In genomic region chr2:49694727-49695126, GRCm38 (mm10) we compare ENCODE assay signal across 26 mouse cellular contexts.
DNase-seq lines count a peak whose midpoint lies in the region; ATAC-seq and TF ChIP-seq lines count a peak whose summit lies in the region.
"Had no signal": no experiment of that assay in that cellular context is flagged by ENCODE, and none has a peak within 500 bp of the region (broad histone marks: within the 10 kb centered on the region; RNA-seq: fewer than 3 reads in every experiment).

No protein-coding gene starts in this region.

- peaks cover 12% of the 10 kb centered on the region for H3K4me1 ChIP-seq in forebrain, embryonic 14.5 days (ENCODE audit: control insufficient read depth, insufficient read depth, low read length)
- peaks cover 44% of the 10 kb centered on the region for H3K4me1 ChIP-seq in forebrain, embryonic 15.5 days
- H3K4me1 ChIP-seq in hindbrain, embryonic 12.5 days = peaks cover 33% of the 10 kb centered on the region
- H3K4me1 ChIP-seq in midbrain, embryonic 14.5 days (ENCODE audit: control insufficient read depth, insufficient read depth, low read length) = peaks cover 41% of the 10 kb centered on the region
- H3K4me1 ChIP-seq: liver, embryonic 15.5 days; lung, embryonic 15.5 days had no signal

- no peak overlapping the region for H3K4me3 ChIP-seq in forebrain, embryonic 14.5 days (ENCODE audit: low read depth, low read length)
- no peak overlapping the region for H3K4me3 ChIP-seq in forebrain, embryonic 15.5 days
- no peak overlapping the region for H3K4me3 ChIP-seq in left cerebral cortex, adult 2 months
- H3K4me3 ChIP-seq in hindbrain, embryonic 12.5 days = no peak overlapping the region
- no peak overlapping the region for H3K4me3 ChIP-seq in midbrain, embryonic 14.5 days (replicated peaks; ENCODE audit: low read depth, low read length)
- H3K4me3 ChIP-seq: erythroblast, embryonic 14.5 days; forebrain, embryonic 13.5 days; heart, embryonic 10.5 days; heart, embryonic 15.5 days; limb, embryonic 12.5 days; liver, embryonic 15.5 days; lung, embryonic 15.5 days had no signal

- H3K9me3 ChIP-seq in forebrain, embryonic 14.5 days (replicated peaks; ENCODE audit: control insufficient read depth, low read length) = no peaks in the 10 kb centered on the region
- no peaks in the 10 kb centered on the region for H3K9me3 ChIP-seq in forebrain, embryonic 15.5 days
- H3K9me3 ChIP-seq in hindbrain, embryonic 12.5 days (replicated peaks) = no peaks in the 10 kb centered on the region
- H3K9me3 ChIP-seq in midbrain, embryonic 14.5 days (ENCODE audit: control insufficient read depth, low read length) = no peaks in the 10 kb centered on the region
- H3K9me3 ChIP-seq: forebrain, embryonic 13.5 days; heart, embryonic 10.5 days; heart, embryonic 15.5 days; limb, embryonic 12.5 days; liver, embryonic 15.5 days; lung, embryonic 15.5 days had no signal

- H3K27me3 ChIP-seq in forebrain, embryonic 14.5 days (replicated peaks; ENCODE audit: control insufficient read depth, insufficient read depth, low read length) = no peaks in the 10 kb centered on the region
- H3K27me3 ChIP-seq in forebrain, embryonic 15.5 days = no peaks in the 10 kb centered on the region
- no peaks in the 10 kb centered on the region for H3K27me3 ChIP-seq in hindbrain, embryonic 12.5 days
- no peaks in the 10 kb centered on the region for H3K27me3 ChIP-seq in midbrain, embryonic 14.5 days (ENCODE audit: control insufficient read depth, insufficient read depth, low read length)
- H3K27me3 ChIP-seq: forebrain, embryonic 13.5 days; heart, embryonic 15.5 days; limb, embryonic 12.5 days; liver, embryonic 15.5 days; lung, embryonic 15.5 days; Patski had no signal

- ATAC-seq in forebrain, embryonic 14.5 days = no peak
- no peak for ATAC-seq in forebrain, embryonic 15.5 days (replicated peaks)
- no peak; the same call in 1 of the 2 replicates for ATAC-seq in hindbrain, embryonic 12.5 days (ENCODE audit: low FRiP score)
- ATAC-seq in midbrain, embryonic 14.5 days (ENCODE audit: low FRiP score, low TSS enrichment) = no peak
- ATAC-seq: forebrain, embryonic 13.5 days; intestine, postnatal 0 days; Patski had no signal

- 72% methylated on average over 10 of the region's 10 CpGs for WGBS in forebrain, embryonic 14.5 days
- WGBS in forebrain, embryonic 15.5 days = 72% methylated on average over 10 of the region's 10 CpGs
- 53% methylated on average over 10 of the region's 10 CpGs for WGBS in hindbrain, embryonic 12.5 days
- WGBS in midbrain, embryonic 14.5 days = 46% methylated on average over 10 of the region's 10 CpGs

- no peak for DNase-seq in forebrain, embryonic 14.5 days (ENCODE audit: low spot score)
- no peak for DNase-seq in left cerebral cortex, adult 2 months (ENCODE audit: extremely low spot score in 1 of 2, low spot score in 2 of 2)
- DNase-seq in left cerebral cortex, postnatal 14 days (ENCODE audit: low spot score in 2 of 2) = no peak
- no peak for DNase-seq in midbrain, embryonic 14.5 days
- no peak for DNase-seq in kidney, adult 9 months
- DNase-seq in testis, postnatal 14 days (ENCODE audit: low spot score) = no peak
- DNase-seq: adrenal gland, postnatal 36 days; cerebellum, adult 18-20 months; cerebellum, postnatal 10 days; gastrocnemius, postnatal 14 days; heart, postnatal 36 days; kidney, postnatal 14 days; layer of hippocampus, adult 9-11 months; right cerebral cortex, postnatal 4 days; thymus, postnatal 4 days had no signal

- no peak for TF ChIP-seq CTCF in left cerebral cortex, adult 2 months (IDR thresholded peaks at IDR 0.05)

- H3K9ac ChIP-seq in forebrain, embryonic 14.5 days (ENCODE audit: low read length) = no peak overlapping the region
- no peak overlapping the region for H3K9ac ChIP-seq in forebrain, embryonic 15.5 days (replicated peaks)
- no peak overlapping the region for H3K9ac ChIP-seq in hindbrain, embryonic 12.5 days
- no peak overlapping the region for H3K9ac ChIP-seq in midbrain, embryonic 14.5 days (replicated peaks; ENCODE audit: low read length)
- H3K9ac ChIP-seq: forebrain, embryonic 13.5 days; heart, embryonic 15.5 days; limb, embryonic 12.5 days; liver, embryonic 15.5 days; lung, embryonic 15.5 days had no signal

- H3K4me2 ChIP-seq in forebrain, embryonic 14.5 days (ENCODE audit: low read length) = no peak overlapping the region
- no peak overlapping the region for H3K4me2 ChIP-seq in forebrain, embryonic 15.5 days (replicated peaks)
- H3K4me2 ChIP-seq in hindbrain, embryonic 12.5 days (replicated peaks) = no peak overlapping the region
- no peak overlapping the region for H3K4me2 ChIP-seq in midbrain, embryonic 14.5 days (ENCODE audit: low read length)
- H3K4me2 ChIP-seq: forebrain, embryonic 13.5 days; heart, embryonic 15.5 days; limb, embryonic 12.5 days; liver, embryonic 15.5 days; lung, embryonic 15.5 days had no signal

- peaks cover 54% of the 10 kb centered on the region for H3K36me3 ChIP-seq in forebrain, embryonic 14.5 days (ENCODE audit: control insufficient read depth, insufficient read depth, low read length)
- H3K36me3 ChIP-seq in forebrain, embryonic 15.5 days = peaks cover 21% of the 10 kb centered on the region
- H3K36me3 ChIP-seq in hindbrain, embryonic 12.5 days = peaks cover 32% of the 10 kb centered on the region
- peaks cover 38% of the 10 kb centered on the region for H3K36me3 ChIP-seq in midbrain, embryonic 14.5 days (ENCODE audit: control insufficient read depth, insufficient read depth, low read length)
- H3K36me3 ChIP-seq: heart, embryonic 10.5 days; heart, embryonic 15.5 days; liver, embryonic 15.5 days; lung, embryonic 15.5 days had no signal

- H3K27ac ChIP-seq in forebrain, embryonic 14.5 days (ENCODE audit: low read depth, low read length) = peak overlapping the region; percentile 14
- no peak overlapping the region for H3K27ac ChIP-seq in forebrain, embryonic 15.5 days (replicated peaks)
- H3K27ac ChIP-seq in left cerebral cortex, adult 2 months = peak overlapping the region; percentile 22
- H3K27ac ChIP-seq in hindbrain, embryonic 12.5 days = peak overlapping the region; percentile 55
- peak overlapping the region; percentile 16; the same call in 1 of the 2 replicates for H3K27ac ChIP-seq in midbrain, embryonic 14.5 days (replicated peaks; ENCODE audit: low read depth, low read length)
- H3K27ac ChIP-seq: heart, embryonic 10.5 days; heart, embryonic 15.5 days; limb, embryonic 12.5 days; liver, embryonic 15.5 days; lung, embryonic 15.5 days had no signal

- intact Hi-C loops in left cerebral cortex, adult 2 months (cut with DNase I) = loop anchor here (2.0 kb wide), 1 partner anchor 32 kb away; no protein-coding TSS in a partner anchor
- intact Hi-C loops in left cerebral cortex, postnatal 14 days (cut with DNase I) = no loop called here
